Mouse (Mus musculus) urinary bladder, postnatal 14 days (tissue): ENCODE results near the gene Psmc4.

Experiments used
- DNase-seq: peaks from one replicate; pipeline ENCODE4 v3.0.0; 2021; ENCODE audit warnings: low spot score

The Psmc4 gene

DNA sequence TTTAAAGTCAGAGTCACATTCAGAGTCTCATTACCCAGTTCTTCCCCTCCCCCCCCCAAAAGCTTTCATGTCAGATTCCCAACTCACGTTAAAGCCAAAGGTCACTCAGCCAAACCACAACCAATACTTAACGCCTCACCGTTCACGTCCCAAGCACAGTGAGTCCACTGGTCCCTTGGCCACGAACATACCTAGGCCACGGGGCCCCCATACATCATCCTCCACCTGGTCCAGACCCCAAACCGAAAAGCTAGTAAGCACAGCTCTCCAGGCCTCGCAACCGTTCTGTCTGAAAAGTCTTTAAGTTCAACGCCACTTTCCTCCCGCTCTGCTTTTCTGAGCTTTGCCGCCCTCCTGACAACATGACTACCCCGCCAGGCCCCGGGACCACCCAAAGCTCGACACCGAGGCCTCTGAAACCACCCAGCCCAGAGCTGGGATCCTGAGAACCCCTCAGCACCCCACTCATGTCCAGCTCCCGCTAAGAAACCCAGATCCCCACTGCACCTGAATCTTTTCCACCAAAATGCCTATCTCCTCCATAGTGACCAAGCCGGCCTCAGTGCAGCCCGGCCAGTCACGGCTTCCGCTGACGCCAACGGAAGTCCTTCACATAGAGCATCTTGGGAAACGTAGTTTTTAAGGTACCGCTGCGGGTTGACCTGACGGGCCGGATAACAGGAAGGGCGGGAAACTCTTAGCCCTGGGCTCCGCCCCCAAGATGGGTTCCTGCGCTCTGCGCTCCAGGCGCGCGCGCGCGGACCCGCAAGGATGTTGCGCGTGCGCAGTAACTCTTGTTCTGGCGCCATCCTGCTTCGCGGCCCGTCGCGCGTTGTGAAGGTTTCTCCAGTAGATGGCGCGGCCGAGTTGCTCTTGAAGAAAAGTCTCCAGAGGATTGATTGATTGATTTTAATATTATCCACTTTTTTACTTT, at the start of gene Psmc4:
Psmc4 (minus strand) TSS at position 626 of the 934 bp plus-strand sequence.
- DNase-seq, result peak; percentile 98

DNA sequence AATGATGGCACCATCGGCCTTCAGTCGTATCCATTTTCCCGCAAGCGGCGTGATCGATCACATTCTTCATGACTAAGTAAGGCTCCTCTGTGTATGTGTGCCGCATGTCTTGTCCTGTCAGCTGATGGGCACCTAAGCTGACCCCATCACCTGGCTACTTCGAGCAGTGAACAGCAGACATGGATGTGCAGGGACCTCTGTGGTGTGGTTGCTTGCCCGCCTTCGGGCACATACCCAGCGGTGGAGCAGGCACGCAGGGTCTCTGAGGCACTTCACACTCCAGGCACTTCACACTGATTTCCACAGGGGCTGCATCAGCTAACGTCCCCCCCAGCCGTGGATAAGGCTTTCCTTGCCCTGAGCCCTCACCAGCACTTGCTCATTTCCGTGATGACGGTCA, 49.2 kb upstream of the Psmc4 start:
- DNase-seq, result no peak

DNA sequence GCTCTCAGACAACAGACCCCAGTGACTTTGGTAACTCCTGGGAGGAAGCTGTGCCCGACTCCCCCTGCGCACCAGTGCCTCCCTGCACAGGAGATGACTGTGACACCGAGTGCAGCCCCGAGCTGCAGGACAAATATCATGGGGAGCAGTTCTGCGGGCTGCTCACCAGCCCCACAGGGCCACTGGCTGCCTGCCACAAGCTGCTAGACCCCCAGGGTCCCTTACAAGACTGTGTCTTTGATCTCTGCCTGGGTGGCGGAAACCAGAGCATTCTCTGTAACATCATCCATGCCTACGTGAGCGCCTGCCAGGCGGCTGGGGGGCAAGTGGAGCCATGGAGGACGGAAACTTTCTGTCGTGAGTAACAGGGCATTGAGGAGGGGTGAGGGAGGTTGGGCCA, 43.6 kb upstream of the Psmc4 start:
- peak; percentile 1 for DNase-seq

DNA sequence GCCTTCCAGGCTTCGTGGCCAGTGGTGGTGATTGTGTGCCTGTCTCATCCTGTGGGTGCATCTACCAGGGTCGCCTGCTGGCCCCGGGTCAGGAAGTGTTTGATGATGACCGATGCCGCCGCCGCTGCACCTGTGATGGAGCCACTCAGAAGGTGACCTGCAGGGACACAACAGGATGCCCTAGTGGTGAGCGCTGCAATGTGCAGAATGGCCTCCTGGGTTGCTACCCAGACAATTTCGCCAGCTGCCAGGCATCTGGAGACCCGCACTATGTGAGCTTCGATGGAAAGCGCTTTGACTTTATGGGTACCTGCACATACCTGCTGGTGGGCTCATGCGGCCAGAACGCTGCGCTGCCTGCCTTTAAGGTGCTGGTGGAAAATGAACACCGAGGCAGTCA, 36.3 kb upstream of the Psmc4 start:
- DNase-seq, result no peak

DNA sequence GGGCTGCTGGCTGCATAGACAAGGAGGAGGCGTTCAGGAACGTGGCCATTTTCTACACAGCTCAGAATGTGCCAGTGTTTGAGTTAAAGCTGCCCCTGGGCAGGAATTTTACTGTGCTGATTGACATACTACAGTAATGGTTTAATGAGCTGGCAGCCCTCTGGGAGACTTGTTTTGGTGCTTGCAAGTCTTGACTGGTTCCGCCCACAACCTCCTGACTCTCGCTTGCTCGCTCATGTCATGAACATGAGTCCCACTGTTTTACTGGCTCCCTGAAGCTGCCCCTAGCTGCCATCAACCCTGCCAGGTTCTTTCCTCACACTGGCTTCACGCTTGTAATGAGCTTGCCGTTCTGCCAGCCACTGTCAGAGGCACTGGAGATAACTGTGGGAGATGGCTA, 34.3 kb upstream of the Psmc4 start:
- DNase-seq, result peak; percentile 19

DNA sequence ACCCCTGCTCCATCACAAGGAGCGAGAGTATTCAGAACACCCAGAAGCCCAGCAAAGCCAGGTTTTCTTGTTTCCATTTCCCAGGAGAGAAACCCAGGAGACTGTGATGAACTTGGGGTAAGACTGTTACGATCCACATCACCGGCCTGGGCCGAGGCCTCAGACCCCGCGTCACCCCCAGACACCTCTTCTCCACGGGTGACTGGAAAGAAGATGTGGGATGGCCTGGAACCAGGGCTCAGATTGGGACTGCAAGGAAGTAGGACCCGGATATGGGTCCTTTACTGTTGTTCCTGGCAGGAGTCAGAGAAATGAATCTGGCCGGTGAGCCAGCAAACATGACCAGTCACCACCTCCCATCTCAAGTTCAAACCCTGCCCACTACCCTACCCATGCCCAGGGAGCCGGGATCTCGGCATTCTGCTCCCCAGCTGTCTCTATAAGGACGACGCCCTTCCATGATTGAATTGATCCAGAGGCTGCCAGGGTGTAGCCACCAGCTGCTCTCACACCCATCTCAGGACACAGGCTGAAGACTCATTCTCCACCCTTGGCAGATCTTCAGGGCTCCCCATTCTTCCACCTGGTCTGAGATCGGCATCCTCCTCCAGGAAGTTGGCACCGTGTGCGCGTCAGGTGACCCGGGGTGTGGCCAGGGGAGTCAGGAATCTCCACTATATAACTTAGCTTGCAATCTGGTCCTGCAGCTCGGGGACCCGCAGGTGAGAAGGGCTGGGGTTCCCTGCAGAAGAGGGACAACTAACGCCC, 20.8 kb upstream of the Psmc4 start, which contains the start of gene Fcgbp:
Fcgbp (plus strand) TSS at position 706 of the 768 bp plus-strand sequence.
- no peak for DNase-seq

DNA sequence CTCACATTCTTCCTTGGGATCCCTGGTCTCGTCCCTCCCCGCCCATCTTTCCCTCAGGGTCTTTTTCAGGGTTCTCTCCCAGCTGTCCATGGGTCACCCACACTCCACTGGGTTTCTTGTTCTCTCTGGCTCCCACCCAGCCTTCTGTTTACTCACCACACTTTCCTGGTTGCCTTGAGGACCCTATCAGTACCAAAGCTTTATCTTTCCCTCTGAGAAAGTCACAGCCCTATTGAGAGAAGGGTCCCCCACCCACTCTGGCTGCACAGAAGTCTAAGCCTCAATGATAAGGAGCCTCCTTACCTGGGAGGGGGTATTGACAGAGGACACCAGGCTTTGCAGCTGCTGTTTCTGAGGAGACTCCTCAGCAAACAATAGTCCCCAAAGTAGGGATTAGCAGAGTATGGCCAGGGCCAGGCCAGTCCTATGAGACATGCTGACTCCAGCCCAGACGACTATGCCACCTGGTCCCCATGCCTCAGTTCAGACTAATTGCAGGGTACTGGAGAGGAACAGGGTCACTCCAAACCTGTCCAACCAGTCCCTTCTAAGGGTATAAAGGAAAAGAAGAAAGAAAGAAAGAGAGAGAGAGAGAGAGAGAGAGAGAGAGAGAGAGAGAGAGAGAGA, 19.8 kb upstream of the Psmc4 start:
- no peak for DNase-seq

DNA sequence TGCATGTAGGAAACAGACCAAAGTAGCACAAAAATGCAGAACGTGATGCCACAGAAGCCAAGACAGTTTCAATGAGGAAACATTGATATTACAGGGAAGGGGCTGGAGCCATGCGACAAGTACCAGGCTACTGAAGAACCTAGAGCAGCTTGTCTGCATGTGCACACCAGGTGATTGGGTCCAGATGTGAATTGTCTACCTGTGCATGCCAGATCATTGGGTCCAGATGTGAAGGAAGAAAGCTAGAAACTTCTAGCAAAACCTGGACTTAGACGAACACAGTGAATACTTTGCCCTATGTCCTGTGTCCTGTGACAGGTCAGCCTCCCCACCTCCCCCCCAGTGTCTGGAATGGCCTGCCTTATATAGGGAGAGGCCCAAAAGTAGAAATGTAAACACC, 18.8 kb upstream of the Psmc4 start:
- DNase-seq, result no peak

DNA sequence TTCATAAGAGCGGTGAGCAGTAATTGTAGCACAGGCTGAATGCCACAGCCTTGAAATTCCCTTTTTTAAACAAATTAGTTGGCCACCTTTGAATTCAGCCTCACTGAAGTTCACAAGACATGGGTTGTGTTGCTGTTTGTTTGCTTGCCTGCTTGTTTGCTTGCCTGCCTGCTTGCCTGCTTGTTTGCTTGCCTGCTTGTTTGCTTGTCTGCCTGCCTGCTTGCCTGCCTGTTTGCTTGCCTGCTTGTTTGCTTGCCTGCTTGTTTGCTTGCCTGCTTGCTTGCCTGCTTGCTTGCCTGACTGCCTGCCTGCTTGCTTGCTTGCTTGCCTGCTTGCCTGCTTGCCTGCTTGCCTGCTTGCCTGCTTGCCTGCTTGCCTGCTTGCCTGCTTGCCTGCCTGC, 10.1 kb upstream of the Psmc4 start:
- DNase-seq, result no peak

DNA sequence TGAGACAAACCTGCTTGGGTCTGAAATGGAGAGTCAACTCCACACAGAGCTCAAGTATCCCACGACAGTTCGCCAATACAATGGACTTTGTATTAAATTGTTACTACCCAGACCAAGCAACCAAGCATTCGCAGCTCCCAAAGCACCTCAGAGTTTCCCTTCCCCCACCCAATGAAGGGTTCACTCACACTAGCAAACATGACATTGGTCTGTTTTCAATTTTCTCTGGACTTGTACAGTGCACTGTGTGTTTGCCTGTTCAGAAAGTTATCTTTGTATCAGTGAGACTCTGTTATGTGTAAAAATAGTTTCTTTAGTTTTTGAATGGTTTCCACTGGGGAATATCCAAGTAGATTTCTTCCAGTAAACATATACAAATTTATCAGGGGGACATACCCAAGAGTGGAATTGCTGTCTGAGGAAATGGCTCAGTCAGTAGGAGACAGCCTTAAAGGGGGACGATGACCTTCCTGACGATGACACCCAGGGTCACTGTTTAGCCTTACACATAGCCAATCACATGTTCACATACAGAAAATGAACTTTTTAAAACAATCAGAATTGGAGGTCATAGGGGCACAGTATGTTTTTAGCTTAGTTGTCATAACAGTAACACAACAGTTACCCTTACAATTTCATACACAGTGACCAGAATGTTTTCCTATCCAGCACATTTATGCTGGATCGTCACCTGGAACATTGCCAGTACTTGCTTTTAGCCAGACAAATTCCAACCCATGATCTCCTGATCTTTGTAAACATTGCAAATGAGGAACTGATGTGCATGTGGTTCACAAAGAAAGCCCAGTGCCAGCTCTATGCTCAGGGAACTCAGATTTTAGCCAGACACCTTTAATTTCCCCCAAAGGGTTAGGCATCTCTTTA, 3.4 kb upstream of the Psmc4 start:
- DNase-seq, result no peak

DNA sequence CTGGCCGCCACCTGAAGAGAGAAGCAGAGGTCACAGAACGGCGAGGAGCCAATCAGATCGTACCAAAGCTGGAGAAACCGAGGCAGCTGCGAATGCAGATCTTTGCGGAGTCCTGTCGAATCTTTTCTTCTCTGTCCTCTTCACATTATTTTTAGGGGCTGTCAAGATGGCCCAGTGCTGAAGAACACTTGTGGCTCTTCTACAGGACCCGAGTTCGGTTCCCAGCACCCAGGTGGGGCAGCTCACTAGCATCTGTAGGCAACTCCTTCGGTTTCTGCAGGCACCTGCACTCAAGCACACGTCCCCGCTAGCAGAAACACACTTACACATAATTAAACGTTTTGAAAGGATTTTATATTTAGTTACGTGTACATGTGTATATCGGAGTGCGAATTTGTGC, 683 bp upstream of the Psmc4 start:
- no peak for DNase-seq

DNA sequence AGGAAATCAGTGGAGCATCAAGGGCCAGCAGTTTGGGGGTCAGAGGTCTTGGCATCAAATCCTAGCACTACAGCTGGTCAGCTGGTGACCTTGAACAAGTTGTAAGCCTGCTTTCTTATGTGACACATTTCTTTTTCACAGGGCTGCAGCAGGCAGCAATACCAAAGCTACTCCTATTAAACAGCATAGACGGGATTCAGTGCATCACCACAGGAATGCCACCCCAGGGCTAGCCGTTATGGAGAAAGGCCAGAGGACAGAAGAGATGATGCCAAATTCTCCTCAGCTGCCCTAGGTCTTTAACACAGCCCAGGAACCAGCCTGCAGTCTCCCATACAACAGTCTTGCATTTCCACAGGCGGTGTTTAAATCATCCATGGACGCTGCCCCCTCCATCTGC, 5.4 kb downstream of the Psmc4 start:
- no peak for DNase-seq

DNA sequence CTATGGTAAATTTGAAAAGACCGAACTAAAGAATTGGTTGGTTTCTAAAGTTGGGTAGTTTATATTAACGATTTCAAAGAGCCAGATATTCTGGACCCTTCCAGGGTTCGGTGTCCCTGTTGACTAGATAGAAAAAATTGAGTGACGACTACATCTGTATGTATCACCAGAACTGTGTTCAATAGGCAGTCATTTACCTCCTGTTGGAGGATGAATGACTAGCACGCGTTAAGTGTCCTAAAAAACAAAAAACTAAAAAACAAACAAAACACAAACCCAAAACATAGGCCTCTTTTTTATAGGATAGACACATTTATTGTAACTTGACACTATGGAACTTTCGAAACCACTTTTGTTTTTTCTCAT, 35.5 kb downstream of the Psmc4 start:
- DNase-seq, result no peak

DNA sequence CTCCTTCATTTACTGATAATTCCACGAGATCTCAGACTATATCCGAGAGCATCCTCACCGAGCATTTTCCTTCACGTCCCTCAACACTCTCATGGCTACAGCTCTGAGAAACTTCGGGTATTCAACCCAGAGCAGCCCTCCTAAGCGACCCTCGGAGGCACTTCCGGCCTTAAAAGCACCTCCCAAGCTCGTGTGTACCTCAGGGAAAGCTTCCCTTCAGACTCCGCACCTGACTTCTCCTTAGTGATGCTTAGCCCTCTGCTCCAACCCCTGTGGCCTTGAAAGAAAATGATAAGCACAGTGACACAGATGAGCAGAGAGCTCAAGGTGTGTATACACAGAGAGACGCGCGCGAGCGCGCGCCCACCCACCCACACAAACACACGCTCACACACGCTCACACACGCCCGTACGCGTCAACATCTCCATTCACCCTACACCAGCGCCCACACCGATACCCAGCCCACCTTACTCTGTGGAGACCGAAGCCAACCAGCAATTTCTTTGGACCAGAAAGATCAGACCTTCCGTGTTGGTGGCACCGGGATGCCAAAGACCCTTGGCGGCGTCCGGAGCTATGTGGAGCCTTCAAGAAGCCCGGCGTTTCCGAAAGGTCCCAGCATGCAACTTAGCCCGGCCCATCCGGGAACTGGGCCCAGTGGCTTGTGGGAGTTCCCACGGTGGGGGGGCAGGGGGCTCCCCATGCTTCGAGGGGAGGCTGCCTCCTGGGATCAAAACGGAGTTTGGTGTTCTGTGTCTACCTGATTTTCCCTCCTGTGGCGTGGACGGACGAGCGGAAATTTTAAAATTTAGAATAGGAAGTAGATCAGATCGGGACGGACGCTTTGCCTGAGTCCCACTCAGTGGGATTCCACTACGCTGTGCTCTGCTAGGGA, 36.1 kb downstream of the Psmc4 start, which contains the start of gene Zfp850:
Zfp850 (minus strand) TSS at position 567 of the 896 bp plus-strand sequence.
- DNase-seq, result peak; percentile 75

DNA sequence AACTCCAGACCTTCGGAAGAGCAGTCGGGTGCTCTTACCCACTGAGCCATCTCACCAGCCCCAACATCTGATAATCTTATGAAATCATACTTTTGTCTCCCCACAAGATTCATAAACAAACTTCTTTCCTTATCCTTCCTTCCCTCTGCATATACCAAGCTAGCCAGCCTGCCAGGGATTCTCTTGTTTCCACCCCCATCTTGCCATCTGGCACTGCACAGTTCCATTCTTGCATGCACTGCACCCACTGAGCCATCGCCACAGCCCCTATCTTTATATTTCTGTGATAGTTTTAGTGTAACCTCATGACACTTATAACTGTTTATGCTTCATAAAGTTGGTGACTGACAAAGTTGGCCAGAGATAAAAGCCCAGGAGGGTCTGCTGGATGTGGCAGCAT, 39.6 kb downstream of the Psmc4 start:
- DNase-seq, result no peak
